Mouse (Mus musculus) heart, embryonic 15.5 days (tissue): ENCODE results near the gene Ndufv1. TPM values are rescaled to one million over a fixed set of nuclear protein-coding genes. Genes with fewer than 3 reads are reported as not detected.
"Not testable (repeated sequence)": the region's sequence is repeated elsewhere in the genome, so short reads cannot be mapped to it uniquely, and the experiment has no call there.

Experiments
- ATAC-seq: fragments of 200-750 bp; cut with Nextera tagmentation; replicated peaks from 2 replicates; pipeline ENCODE4 v1.8.0; 2017; ENCODE audit warnings: low read depth, moderate TSS enrichment; ENCODE audit not compliant: insufficient number of reproducible peaks, insufficient read depth, low FRiP score
- H3K27ac ChIP-seq: fragments of 300-500 bp; sonication (generic); 2 replicates; pipeline ENCODE4 v1.5.1; 2015; ENCODE audit warnings: mild to moderate bottlenecking, inconsistent platforms
- H3K27me3 ChIP-seq: fragments of 300-500 bp; sonication (generic); 2 replicates; pipeline ENCODE4 v1.6.1; 2015; ENCODE audit warnings: inconsistent platforms
- H3K36me3 ChIP-seq: fragments of 300-500 bp; sonication (generic); 2 replicates; pipeline ENCODE4 v1.6.1; 2015; ENCODE audit warnings: mild to moderate bottlenecking, inconsistent platforms
- H3K4me1 ChIP-seq: fragments of 300-500 bp; sonication (generic); replicated peaks from 2 replicates; pipeline ENCODE4 v1.6.1; 2015; ENCODE audit warnings: inconsistent platforms
- H3K4me2 ChIP-seq: fragments of 300-500 bp; sonication (generic); 2 replicates; pipeline ENCODE4 v1.6.1; 2015; ENCODE audit warnings: inconsistent platforms, mild to moderate bottlenecking, moderate library complexity
- H3K4me3 ChIP-seq: fragments of 300-500 bp; sonication (generic); 2 replicates; pipeline ENCODE4 v1.5.1; 2015; ENCODE audit warnings: mild to moderate bottlenecking, inconsistent platforms
- H3K9ac ChIP-seq: fragments of 300-500 bp; sonication (generic); 2 replicates; pipeline ENCODE4 v1.6.1; 2015; ENCODE audit warnings: mild to moderate bottlenecking, inconsistent platforms
- H3K9me3 ChIP-seq: fragments of 300-500 bp; sonication (generic); replicated peaks from 2 replicates; pipeline ENCODE4 v1.6.1; 2016; ENCODE audit warnings: inconsistent platforms
- WGBS: fragments of 180-500 bp; shearing (Covaris S2); methylation state at CpG from one replicate; pipeline ENCODE4 v1.1.7; 2015; ENCODE audit warnings: mixed read lengths; 5-methylcytosine and 5-hydroxymethylcytosine counted together
- polyA plus RNA-seq: library from polyadenylated mRNA; unstranded; fragments of >200 nt; fragmentation: Nextera tagmentation; extraction: Ambion mirVana; gene quantifications from 2 replicates; pipeline ENCODE4 v1.2.1, GENCODE M21; 2015

Ndufv1 gene
- polyA plus RNA-seq, 1 experiment from 2014 or later: 534 TPM

GRCm38 (mm10) chr19:3972229-3972628 is 40.4 kb downstream of the Ndufv1 start, which contains the start of gene Aldh3b2:
Gene Aldh3b2 (plus strand): TSS chr19:3972328.
- Histone ChIP-seq H3K9ac (no peak within 1 kb of the TSS), H3K9me3 (no peaks in the 10 kb centered on the region), H3K27me3 (0 out of 2 replicates have a peak, but pooled peaks cover 2% of the 10 kb centered on the region), H3K36me3 (no peaks in the 10 kb centered on the region), H3K4me1 (peaks cover 5% of the 10 kb centered on the region), H3K4me2 (no peak within 1 kb of the TSS), H3K27ac (no peak within 1 kb of the TSS), H3K4me3 (no peak within 1 kb of the TSS)
- WGBS: 48% methylated on average over 9 of the region's 9 CpGs
- no peak for ATAC-seq

- H3K27me3 ChIP-seq: 0 out of 2 replicates have a peak, but pooled peaks cover 2% of the 10 kb centered on the region
- no peak for ATAC-seq
- no peak overlapping the region for H3K27ac ChIP-seq
- no peak overlapping the region for H3K4me3 ChIP-seq
- H3K4me2 ChIP-seq: no peak overlapping the region
- peaks cover 5% of the 10 kb centered on the region for H3K4me1 ChIP-seq
- H3K9me3 ChIP-seq: no peaks in the 10 kb centered on the region
- no peaks in the 10 kb centered on the region for H3K36me3 ChIP-seq
- H3K9ac ChIP-seq: no peak overlapping the region
- WGBS: 33% methylated on average over 3 of the region's 3 CpGs
Observed at GRCm38 (mm10) chr19:3967258-3967657, 45.3 kb downstream of the Ndufv1 start.

DNA sequence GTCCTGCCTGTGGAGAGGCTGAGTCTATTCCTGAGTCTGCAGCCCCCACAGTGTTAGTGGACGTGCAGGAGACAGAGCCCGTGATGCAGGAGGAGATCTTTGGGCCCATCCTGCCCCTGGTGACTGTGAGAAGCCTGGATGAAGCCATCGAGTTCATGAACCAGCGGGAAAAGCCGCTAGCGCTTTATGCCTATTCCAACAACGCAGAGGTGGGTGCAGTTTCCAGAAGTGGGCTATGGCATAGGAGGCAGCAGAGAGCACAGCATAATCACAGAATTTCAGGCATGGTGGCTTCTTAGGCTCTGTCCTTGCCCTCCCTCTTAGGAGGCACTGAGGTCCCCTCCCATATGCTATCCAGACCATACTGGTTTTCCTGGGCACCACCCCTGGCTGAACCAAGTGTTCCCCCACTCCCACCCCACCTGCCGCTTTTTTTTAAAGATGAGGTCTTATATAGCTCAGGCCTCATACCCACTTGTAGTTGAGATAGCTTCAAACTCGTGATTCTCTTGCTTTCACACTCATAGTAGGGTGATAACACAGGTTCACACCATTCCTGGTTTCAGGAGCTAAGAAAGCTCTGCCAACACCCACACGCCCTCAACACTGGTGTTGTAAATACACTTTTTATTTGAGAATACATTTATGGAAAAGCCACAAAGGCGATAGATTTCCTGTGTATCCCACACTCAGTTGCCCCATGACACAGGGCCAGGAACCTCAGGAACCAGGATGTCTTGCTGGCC is 46.1 kb downstream of the Ndufv1 start:
- Histone ChIP-seq H3K9me3 (no peaks in the 10 kb centered on the region), H3K27me3 (0 out of 2 replicates have a peak, but pooled peaks cover 2% of the 10 kb centered on the region), H3K27ac (no peak overlapping the region), H3K9ac (no peak overlapping the region), H3K4me2 (no peak overlapping the region), H3K4me1 (peaks cover 5% of the 10 kb centered on the region), H3K36me3 (no peaks in the 10 kb centered on the region), H3K4me3 (no peak overlapping the region)
- ATAC-seq: no peak
- 67% methylated on average over 11 of the region's 11 CpGs for WGBS

DNA sequence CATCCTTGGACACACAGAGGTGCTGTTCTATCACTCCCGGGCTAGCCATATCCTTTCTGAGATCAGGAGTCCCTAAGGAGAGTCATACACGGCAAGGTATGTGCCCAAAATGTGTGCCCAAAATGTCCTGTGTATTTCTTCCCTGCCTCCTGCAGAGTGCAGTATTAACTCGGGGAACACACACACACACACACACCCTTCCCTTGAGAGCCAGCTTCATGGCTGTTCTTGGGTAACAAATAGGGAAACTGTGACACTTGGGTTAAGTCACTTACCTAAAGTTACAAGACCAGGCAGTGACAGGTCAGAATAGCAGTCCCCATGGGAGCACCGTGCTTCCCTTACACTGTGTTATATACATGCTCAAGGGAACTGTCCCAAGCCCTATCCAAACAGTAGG is 48.6 kb downstream of the Ndufv1 start:
- no peak overlapping the region for H3K4me2 ChIP-seq
- ATAC-seq: no peak
- no peaks in the 10 kb centered on the region for H3K36me3 ChIP-seq
- no peak overlapping the region for H3K9ac ChIP-seq
- no peak overlapping the region for H3K27ac ChIP-seq
- H3K4me1 ChIP-seq: peaks cover 5% of the 10 kb centered on the region
- H3K27me3 ChIP-seq: no peaks in the 10 kb centered on the region
- no peaks in the 10 kb centered on the region for H3K9me3 ChIP-seq
- H3K4me3 ChIP-seq: no peak overlapping the region
- WGBS: 62% methylated on average over 4 of the region's 4 CpGs

- H3K4me3 ChIP-seq: no peak overlapping the region
- no peaks in the 10 kb centered on the region for H3K9me3 ChIP-seq
- no peaks in the 10 kb centered on the region for H3K36me3 ChIP-seq
- no peaks in the 10 kb centered on the region; the same call in 1 of the 2 replicates for H3K4me1 ChIP-seq
- H3K9ac ChIP-seq: no peak overlapping the region
- no peaks in the 10 kb centered on the region for H3K27me3 ChIP-seq
- no peak overlapping the region for H3K4me2 ChIP-seq
- ATAC-seq: no peak
- WGBS: 20% methylated on average over 2 of the region's 2 CpGs
- H3K27ac ChIP-seq: no peak overlapping the region
Observed at GRCm38 (mm10) chr19:3962469-3962868, 50.1 kb downstream of the Ndufv1 start.

DNA sequence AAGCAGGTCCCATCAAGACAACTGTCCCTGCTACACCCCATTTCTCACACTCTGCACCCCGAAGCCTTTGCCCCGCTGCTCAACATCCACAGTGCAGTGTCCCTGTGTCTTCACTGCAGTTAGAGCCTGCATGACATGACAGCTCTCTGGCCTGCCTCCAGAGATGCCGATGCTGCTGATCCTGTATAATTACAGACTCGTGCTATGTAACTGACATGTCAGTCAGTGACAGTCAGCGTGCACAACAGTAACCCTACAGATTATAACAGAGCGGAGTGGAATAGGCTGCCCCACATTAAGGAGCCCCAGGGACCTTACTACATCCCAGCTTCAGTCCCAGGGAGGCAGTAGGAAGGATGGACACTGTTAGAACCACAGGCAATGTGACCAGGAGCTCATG is 50.8 kb downstream of the Ndufv1 start:
- H3K9ac ChIP-seq, ATAC-seq, H3K4me1 ChIP-seq, H3K27ac ChIP-seq, H3K36me3 ChIP-seq, H3K4me3 ChIP-seq, H3K9me3 ChIP-seq, H3K27me3 ChIP-seq, H3K4me2 ChIP-seq: not testable (repeated sequence)
- WGBS: 63% methylated on average over 6 of the region's 6 CpGs

DNA sequence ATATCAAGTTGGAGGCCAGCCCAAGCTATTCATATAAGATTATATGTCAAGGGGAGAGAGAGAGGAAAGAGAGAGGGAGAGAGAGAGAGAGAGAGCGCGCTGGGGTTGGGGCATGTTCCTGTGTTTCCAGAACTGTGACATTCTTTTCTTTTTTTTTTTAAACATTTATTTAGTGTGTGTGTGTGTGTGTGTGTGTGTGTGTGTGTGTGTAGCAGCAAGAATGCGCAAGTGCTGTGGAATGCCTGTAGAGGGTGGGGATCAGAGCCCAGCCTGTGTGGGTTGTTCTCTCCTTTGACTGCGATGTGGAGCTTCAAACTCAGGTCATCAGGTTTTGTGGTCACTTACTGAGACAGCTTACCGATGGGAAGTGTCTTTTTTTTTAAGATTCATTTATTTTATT is 52.4 kb downstream of the Ndufv1 start:
- H3K4me2 ChIP-seq: no peak overlapping the region
- no peak overlapping the region for H3K27ac ChIP-seq
- no peak for ATAC-seq
- H3K27me3 ChIP-seq: no peaks in the 10 kb centered on the region
- no peak overlapping the region for H3K9ac ChIP-seq
- no peaks in the 10 kb centered on the region for H3K9me3 ChIP-seq
- H3K36me3 ChIP-seq: no peaks in the 10 kb centered on the region
- 79% methylated on average over 5 of the region's 5 CpGs for WGBS
- no peak overlapping the region for H3K4me3 ChIP-seq
- no peaks in the 10 kb centered on the region; the same call in 1 of the 2 replicates for H3K4me1 ChIP-seq

GRCm38 (mm10) chr19:3959030-3959429 is 53.6 kb downstream of the Ndufv1 start:
- H3K27me3 ChIP-seq: no peaks in the 10 kb centered on the region
- H3K4me3 ChIP-seq: no peak overlapping the region
- H3K4me2 ChIP-seq: no peak overlapping the region
- ATAC-seq: no peak
- no peaks in the 10 kb centered on the region; the same call in 1 of the 2 replicates for H3K4me1 ChIP-seq
- no peak overlapping the region for H3K27ac ChIP-seq
- H3K9ac ChIP-seq: no peak overlapping the region
- H3K9me3 ChIP-seq: no peaks in the 10 kb centered on the region
- no peaks in the 10 kb centered on the region for H3K36me3 ChIP-seq

GRCm38 (mm10) chr19:3958470-3958869 is 54.1 kb downstream of the Ndufv1 start, which contains the start of gene Aldh3b3:
Gene Aldh3b3 (plus strand): TSS chr19:3958645.
- Histone ChIP-seq H3K27me3 (no peaks in the 10 kb centered on the region), H3K4me3 (no peak within 1 kb of the TSS), H3K36me3 (no peaks in the 10 kb centered on the region), H3K9ac (no peak within 1 kb of the TSS), H3K4me2 (no peak within 1 kb of the TSS), H3K27ac (no peak within 1 kb of the TSS), H3K9me3 (no peaks in the 10 kb centered on the region), H3K4me1 (no peaks in the 10 kb centered on the region; the same call in 1 of the 2 replicates)
- ATAC-seq: no peak
- WGBS: 51% methylated on average over 4 of the region's 4 CpGs

Other genes starting within 250 kb of the Ndufv1 start
- 19.6 and 20.9 TPM in 2 replicates for gene Kmt5b, start 245.4 kb downstream of the Ndufv1 start, polyA plus RNA-seq
- 24.9 and 32.0 TPM in 2 replicates for gene Chka, start 161.0 kb downstream of the Ndufv1 start, polyA plus RNA-seq
- 24.9 and 39.6 TPM in 2 replicates for gene Tcirg1, start 105.7 kb downstream of the Ndufv1 start, polyA plus RNA-seq
- 371 and 387 TPM in 2 replicates for gene Ndufs8, start 100.0 kb downstream of the Ndufv1 start, polyA plus RNA-seq
- 1.6 and 4.0 TPM in 2 replicates for gene Aldh3b1, start 83.0 kb downstream of the Ndufv1 start, polyA plus RNA-seq
- 15.0 and 21.8 TPM in 2 replicates for gene Unc93b1, start 77.6 kb downstream of the Ndufv1 start, polyA plus RNA-seq
- not detected in 2 replicates for gene Aldh3b3, start 54.2 kb downstream of the Ndufv1 start, polyA plus RNA-seq
- 0.16 and 1.2 TPM in 2 replicates for gene Aldh3b2, start 40.5 kb downstream of the Ndufv1 start, polyA plus RNA-seq
- 11.3 and 12.9 TPM in 2 replicates for gene Acy3, start 26.2 kb downstream of the Ndufv1 start, polyA plus RNA-seq
- gene Tbx10, start 20.1 kb downstream of the Ndufv1 start, polyA plus RNA-seq: not detected in 2 replicates
- 53.0 and 55.9 TPM in 2 replicates for gene Nudt8, start 12.2 kb downstream of the Ndufv1 start, polyA plus RNA-seq
- 4.5 and 5.4 TPM in 2 replicates for gene Gm49405, start 12.2 kb downstream of the Ndufv1 start, polyA plus RNA-seq
- gene Doc2g, start 9.5 kb downstream of the Ndufv1 start, polyA plus RNA-seq: 72.2 and 80.1 TPM in 2 replicates
- 387 and 406 TPM in 2 replicates for gene Gstp1, start 25.2 kb upstream of the Ndufv1 start, polyA plus RNA-seq
- gene Gstp2, start 33.2 kb upstream of the Ndufv1 start, polyA plus RNA-seq: 9.2 and 11.1 TPM in 2 replicates
- 0.30 and 0.93 TPM in 2 replicates for gene Gstp3, start 46.8 kb upstream of the Ndufv1 start, polyA plus RNA-seq
- gene Cabp2, start 68.8 kb upstream of the Ndufv1 start, polyA plus RNA-seq: not detected in 2 replicates
- gene Cdk2ap2, start 84.4 kb upstream of the Ndufv1 start, polyA plus RNA-seq: 63.6 and 81.7 TPM in 2 replicates
- gene Pitpnm1, start 87.2 kb upstream of the Ndufv1 start, polyA plus RNA-seq: 17.2 and 26.5 TPM in 2 replicates
- 78.1 and 92.5 TPM in 2 replicates for gene Aip, start 113.1 kb upstream of the Ndufv1 start, polyA plus RNA-seq
- gene Gpr152, start 127.0 kb upstream of the Ndufv1 start, polyA plus RNA-seq: 0.04 TPM in 1 of 2 replicates, not detected in the other
- not detected in 2 replicates for gene Cabp4, start 131.2 kb upstream of the Ndufv1 start, polyA plus RNA-seq
- gene Coro1b, start 135.8 kb upstream of the Ndufv1 start, polyA plus RNA-seq: 114 and 137 TPM in 2 replicates
- gene Ptprcap, start 140.8 kb upstream of the Ndufv1 start, polyA plus RNA-seq: 3.6 and 33.8 TPM in 2 replicates
- 42.2 and 46.1 TPM in 2 replicates for gene Rps6kb2, start 150.5 kb upstream of the Ndufv1 start, polyA plus RNA-seq
- gene Carns1, start 162.7 kb upstream of the Ndufv1 start, polyA plus RNA-seq: 12.3 TPM in 2 replicates
- 3.0 and 14.9 TPM in 2 replicates for gene Tbc1d10c, start 178.5 kb upstream of the Ndufv1 start, polyA plus RNA-seq
- gene Ppp1ca, start 179.3 kb upstream of the Ndufv1 start, polyA plus RNA-seq: 666 and 734 TPM in 2 replicates
- 17.3 and 24.1 TPM in 2 replicates for gene Rad9a, start 188.9 kb upstream of the Ndufv1 start, polyA plus RNA-seq
- gene Clcf1, start 201.4 kb upstream of the Ndufv1 start, polyA plus RNA-seq: 0.96 and 1.9 TPM in 2 replicates
- gene AC109138.7, start 201.6 kb upstream of the Ndufv1 start, polyA plus RNA-seq: not detected in 2 replicates
- 17.1 and 24.1 TPM in 2 replicates for gene Pold4, start 219.1 kb upstream of the Ndufv1 start, polyA plus RNA-seq